Mouse (Mus musculus) adrenal gland, postnatal 10 days (tissue): ENCODE data around the gene Rbm46. TPM values are rescaled to one million over a fixed set of nuclear protein-coding genes. Genes with fewer than 3 reads are reported as not detected.
A peak's percentile ranks its signal among the peaks of the same experiment; 100 is the strongest.

Source experiments
- DNase-seq: peaks from one replicate; pipeline ENCODE4 v3.0.0; 2021; ENCODE audit warnings: mixed read lengths
- long read RNA-seq, 2 experiments: library from polyadenylated mRNA; stranded (forward); transcript quantifications; one replicate each; pipeline ENCODE4 v2.0.0; 2021
- total RNA-seq, 2 experiments: library from RNA; stranded (reverse); gene quantifications; 2 replicates each; pipeline ENCODE4 v1.2.3; 2021

The Rbm46 gene
- total RNA-seq: 1 to 10 TPM; 1.1 to 1.2 TPM
- long read RNA-seq, experiment 1: 0 reads
- long read RNA-seq, experiment 2: 0 reads

GRCm38 (mm10) chr3:82876372-82876739, at the start of gene Rbm46:
Rbm46 (minus strand) TSS chr3:82876483.
- peak; percentile 86 for DNase-seq

- DNase-seq: no peak
Measured at GRCm38 (mm10) chr3:82915632-82916031, 39.3 kb upstream of the Rbm46 start.

- DNase-seq: no peak
Measured at GRCm38 (mm10) chr3:82908671-82909070, 32.4 kb upstream of the Rbm46 start.

GRCm38 (mm10) chr3:82904211-82904908, 28.1 kb upstream of the Rbm46 start:
- DNase-seq: peak; percentile 3

GRCm38 (mm10) chr3:82903613-82904205, 27.4 kb upstream of the Rbm46 start, which contains the start of gene Lrat:
Lrat (minus strand) TSS chr3:82903973.
- peak; percentile 33 for DNase-seq

- DNase-seq: no peak
Measured at GRCm38 (mm10) chr3:82902757-82903612, 26.7 kb upstream of the Rbm46 start.

- DNase-seq: no peak
Measured at GRCm38 (mm10) chr3:82888842-82889241, 12.6 kb upstream of the Rbm46 start.

GRCm38 (mm10) chr3:82877258-82877657, 975 bp upstream of the Rbm46 start:
- peak; percentile 33 for DNase-seq

- DNase-seq: peak; percentile 6
Measured at GRCm38 (mm10) chr3:82875671-82876371, 462 bp downstream of the Rbm46 start.

GRCm38 (mm10) chr3:82857414-82858077, 18.7 kb downstream of the Rbm46 start:
- DNase-seq: peak; percentile 53

- no peak for DNase-seq
Measured at GRCm38 (mm10) chr3:82825165-82825564, 51.1 kb downstream of the Rbm46 start.

- peak; percentile 42 for DNase-seq
Measured at GRCm38 (mm10) chr3:82811851-82812250, 64.4 kb downstream of the Rbm46 start.

GRCm38 (mm10) chr3:82810334-82811120, 65.8 kb downstream of the Rbm46 start:
- DNase-seq: no peak

- DNase-seq: no peak
Measured at GRCm38 (mm10) chr3:82809769-82810168, 66.5 kb downstream of the Rbm46 start.

GRCm38 (mm10) chr3:82808323-82808911, 67.9 kb downstream of the Rbm46 start:
- no peak for DNase-seq

GRCm38 (mm10) chr3:82805291-82805690, 71.0 kb downstream of the Rbm46 start:
- DNase-seq: no peak

GRCm38 (mm10) chr3:82800470-82800843, 75.8 kb downstream of the Rbm46 start:
- DNase-seq: no peak

- DNase-seq: no peak
Measured at GRCm38 (mm10) chr3:82799735-82800469, 76.4 kb downstream of the Rbm46 start.

GRCm38 (mm10) chr3:82793656-82794055, 82.6 kb downstream of the Rbm46 start:
- DNase-seq: no peak

- DNase-seq: no peak
Measured at GRCm38 (mm10) chr3:82791663-82792062, 84.6 kb downstream of the Rbm46 start.
